Mouse (Mus musculus) skeletal muscle tissue, adult 2 months (tissue): ENCODE data around the gene Aldh4a1.

Experiments
- DNase-seq: peaks from one replicate; pipeline ENCODE4 v3.0.0-alpha.2; 2012; ENCODE audit warnings: low read depth, low spot score

Gene Aldh4a1

DNA sequence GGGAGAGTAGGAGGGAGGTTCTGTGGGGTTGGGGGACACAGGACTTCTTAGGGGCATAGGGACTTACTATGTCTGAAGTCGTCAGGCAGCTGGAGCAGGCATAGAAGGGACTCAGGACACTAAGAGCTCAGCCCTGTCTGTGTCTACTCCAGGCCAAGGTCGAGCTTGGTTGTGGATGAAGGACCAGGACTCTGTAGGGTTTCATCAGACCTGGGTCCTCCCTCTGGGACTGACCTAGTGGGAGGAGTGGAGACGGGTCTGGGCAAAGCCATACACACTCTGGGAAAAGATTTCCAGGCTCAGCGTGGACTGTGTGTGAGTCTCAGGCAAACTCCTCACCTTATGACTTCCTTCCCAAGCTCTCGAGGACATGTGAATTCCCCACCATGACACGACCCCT lies 2.9 kb upstream of the Aldh4a1 start:
- DNase-seq: no peak

DNA sequence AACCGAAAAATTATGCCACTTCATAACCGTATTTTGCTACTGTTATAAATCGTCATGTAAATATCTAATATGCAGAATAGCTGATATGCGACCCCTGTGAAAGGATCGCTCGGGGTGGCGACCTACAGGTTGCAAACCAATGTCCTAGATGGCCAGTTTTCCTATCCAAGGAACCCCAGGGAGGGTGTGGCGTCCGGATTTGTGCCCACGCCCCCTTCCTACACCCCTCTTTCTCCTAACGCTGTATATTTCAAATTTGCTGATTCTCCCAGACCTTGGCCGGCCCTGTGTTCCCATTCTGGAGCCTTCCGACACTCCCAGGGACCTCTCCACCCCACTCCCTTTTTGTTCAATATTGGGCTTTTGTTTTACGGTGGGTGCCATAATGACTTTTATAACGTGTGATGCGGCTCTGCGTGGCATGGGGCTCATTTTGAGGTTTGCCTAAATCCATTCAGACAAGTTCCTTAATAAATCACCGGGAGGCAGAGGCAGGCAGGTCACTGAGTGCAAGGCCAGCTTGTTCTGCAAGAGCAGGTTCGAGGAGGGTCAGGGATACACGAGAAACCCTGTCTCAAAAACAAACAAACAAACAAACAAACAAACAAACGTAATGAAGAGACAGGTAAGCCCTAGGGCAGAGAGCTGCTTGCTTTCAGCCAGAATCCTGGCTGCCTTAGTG lies 909 bp downstream of the Aldh4a1 start:
- DNase-seq: no peak

GRCm38 (mm10) chr4:139624116-139624489 lies 1.4 kb downstream of the Aldh4a1 start:
- DNase-seq: no peak

DNA sequence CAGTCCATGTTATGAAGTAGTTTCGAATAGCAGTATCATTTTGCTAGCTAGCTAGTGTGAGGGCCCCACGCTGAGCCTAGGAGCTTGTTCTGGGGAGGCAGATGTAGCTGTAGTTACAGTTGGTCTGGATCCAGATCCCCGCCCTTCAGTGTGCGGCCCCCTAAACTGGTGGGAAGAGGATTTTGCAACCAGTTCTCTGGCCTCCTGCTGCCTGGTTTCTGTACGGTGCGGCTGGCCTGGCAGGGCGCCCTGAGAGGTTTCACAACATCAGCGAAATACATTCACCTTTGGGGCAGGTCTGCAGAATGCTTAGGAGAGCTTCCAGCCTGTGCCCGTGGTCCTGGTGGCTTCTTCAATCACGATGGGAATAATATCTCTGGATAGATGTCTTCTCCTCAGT lies 2.0 kb downstream of the Aldh4a1 start:
- DNase-seq: no peak

DNA sequence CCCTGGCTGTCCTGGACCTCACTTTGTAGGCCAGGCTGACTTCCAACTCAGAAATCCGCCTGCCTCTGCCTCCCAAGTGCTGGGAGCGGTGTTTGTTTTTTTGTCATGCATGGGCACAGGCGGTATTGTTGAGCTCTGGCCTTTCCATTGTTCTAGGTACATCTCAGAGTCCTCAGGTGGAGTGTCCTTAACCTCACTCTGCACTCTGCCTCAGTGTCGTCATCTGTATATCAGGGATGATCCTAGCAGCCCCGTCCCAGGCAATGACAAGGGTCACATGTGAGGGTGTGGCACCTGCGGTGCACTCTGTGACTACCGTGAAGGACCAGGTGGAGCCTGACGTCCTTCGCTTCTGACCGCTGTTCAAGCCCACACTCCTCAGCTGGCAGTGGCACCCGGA lies 4.7 kb downstream of the Aldh4a1 start:
- DNase-seq: no peak

DNA sequence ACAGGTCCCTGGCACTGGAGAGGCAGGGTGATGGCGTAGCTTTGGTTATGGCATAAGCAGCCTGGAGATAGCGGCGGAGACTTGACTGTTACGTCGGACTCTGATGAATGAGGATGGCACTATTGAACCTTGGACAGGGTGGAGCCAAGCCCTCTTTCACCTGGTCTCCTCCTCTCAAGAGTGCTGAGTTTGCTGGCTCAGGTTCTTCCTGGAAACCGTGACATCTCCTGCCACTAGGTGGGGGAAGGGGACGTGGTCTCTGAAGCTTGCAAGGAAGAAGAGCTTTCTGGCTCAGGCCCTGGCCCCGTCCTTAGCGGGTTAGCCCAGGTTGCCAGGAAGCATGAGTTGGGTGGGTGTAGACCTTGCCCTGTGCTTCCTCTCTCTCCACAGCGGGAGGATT lies 7.5 kb downstream of the Aldh4a1 start:
- DNase-seq: no peak

- no peak for DNase-seq
These were observed 8.5 kb downstream of the Aldh4a1 start for GRCm38 (mm10) chr4:139631141-139631540.

- no peak for DNase-seq
These were observed 9.0 kb downstream of the Aldh4a1 start for GRCm38 (mm10) chr4:139631569-139632253.

DNA sequence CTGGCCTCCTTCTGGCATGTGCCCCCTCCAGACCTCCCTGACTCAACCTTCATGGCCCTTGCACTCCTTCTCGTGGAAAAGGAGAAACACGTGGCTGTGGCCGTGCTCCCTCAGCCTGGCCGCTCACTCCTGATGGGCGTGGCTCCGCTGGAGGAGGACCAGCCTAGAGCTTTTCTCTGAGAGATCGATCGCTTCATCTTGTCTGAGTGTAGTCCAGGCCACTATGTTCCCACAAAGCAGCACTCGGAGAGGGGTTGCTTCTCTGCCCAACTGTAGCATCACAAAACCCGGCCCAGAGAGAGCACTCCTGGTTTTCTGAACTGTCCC lies 9.6 kb downstream of the Aldh4a1 start:
- no peak for DNase-seq

DNA sequence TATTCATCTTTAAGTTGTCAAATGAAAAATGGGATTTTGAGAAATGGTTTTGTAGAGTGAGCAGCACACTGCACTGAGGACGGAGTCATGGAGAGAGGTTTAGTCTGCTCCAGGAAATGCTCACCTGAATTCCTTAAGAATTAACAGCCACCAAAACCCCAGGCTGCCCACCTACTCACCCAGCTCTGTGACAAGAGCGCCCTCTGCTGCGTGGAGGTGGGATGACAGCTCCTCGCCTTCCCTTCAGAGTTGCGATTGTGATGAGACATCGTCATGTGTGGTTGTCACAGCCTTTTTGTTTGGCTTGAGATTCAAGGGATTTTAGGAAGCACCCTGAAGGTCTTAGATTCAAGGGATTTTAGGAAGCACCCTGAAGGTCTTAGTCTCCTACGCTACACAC lies 13.7 kb downstream of the Aldh4a1 start:
- peak; percentile 27 for DNase-seq

GRCm38 (mm10) chr4:139637847-139638246 lies 15.2 kb downstream of the Aldh4a1 start:
- DNase-seq: no peak

DNA sequence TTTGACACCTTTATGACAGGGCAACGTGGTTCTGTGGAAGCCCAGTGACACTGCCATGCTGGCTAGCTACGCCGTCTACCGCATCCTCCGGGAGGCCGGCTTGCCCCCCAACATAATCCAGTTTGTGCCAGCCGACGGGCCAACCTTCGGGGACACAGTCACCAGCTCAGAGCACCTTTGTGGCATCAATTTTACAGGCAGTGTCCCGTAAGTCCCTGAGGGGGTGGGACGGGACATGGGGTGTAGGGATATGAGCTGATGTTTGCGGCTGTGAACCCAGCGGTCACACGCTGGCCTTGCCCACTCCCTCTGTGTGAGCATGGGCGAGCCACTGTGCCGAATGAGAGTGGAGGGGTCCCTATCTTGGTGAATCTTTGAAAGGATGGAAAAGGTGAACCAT lies 15.7 kb downstream of the Aldh4a1 start:
- no peak for DNase-seq

DNA sequence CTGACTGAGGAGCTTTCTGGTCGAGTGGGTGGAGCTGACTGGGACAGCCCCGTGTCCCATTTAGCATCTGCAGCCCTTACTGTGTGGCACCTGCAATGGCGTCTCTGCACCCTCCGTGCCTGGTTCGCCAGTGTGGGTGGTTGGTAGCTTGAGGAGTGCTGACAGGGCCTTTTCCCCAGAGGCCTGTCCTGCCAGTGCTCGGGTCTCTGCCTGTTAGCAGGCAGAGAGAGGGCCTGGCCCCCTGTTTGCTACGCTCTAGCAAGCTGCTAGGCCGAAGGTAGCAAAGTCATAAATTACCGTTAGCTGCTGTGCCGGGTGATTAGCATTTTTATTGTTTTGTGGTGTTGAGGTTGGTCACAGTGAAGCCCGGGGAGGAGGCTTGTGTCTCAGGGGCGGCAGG lies 17.1 kb downstream of the Aldh4a1 start:
- DNase-seq: no peak

DNA sequence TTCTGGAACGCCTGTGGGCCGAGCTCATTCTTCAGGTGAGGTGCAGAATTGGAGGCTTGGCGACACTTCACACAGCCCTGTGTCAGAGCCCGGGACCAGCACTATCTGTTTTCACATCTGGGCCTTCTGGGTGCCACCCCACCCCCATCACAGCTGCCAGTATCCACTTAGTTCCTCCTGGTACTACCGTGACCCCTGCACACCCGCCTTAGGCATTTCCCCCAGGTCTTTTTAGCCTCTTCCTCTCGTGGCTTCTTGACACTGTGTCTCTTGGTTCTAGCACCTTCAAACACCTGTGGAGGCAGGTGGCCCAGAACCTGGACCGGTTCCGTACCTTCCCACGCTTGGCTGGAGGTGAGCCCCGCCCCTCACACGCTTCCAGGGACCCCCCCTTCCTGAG lies 17.7 kb downstream of the Aldh4a1 start:
- DNase-seq: no peak

DNA sequence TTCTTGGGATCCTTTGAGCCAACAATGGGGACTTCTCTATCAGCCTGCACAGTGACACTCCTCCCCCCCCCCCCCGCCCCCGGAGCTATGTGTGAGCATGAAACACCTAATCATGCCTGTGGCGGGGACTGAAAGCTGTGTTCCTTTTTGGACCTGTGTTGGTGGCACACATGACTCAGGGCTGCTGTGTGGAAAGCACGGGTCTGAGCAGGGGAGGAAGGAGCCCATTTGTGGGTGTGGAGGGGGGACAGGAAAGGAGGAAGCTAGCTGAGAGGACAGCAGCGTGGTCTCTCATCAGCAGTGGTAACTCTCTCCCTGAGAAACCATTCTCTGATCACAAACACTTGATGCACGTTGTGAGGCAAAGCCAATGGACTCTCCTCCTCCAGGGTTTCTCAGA lies 18.1 kb downstream of the Aldh4a1 start:
- no peak for DNase-seq

DNA sequence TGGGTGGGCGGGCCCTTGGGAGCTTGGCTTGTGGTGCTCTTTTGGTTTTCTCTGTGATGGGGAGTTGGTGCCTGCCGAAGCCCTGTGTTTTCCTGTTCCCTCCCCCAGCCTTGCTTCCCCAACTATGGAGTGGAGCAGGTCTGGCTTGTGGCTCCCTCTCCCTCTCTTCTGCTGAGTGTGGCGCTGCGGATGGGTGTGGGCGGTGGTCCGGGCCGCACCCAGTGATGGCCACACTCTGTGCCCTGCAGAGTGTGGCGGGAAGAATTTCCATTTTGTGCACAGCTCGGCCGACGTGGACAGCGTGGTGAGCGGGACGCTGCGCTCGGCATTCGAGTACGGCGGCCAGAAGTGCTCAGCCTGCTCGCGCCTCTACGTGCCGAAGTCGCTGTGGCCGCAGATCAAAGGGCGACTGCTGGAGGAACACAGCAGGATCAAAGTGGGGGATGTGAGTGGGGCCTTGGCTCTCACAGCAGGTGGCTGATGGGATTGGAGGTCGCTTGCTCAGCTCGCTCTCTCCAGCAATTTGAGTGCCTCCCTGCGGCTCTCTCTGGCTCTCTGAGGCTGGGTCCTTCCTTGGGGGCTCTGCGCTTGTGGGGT lies 19.3 kb downstream of the Aldh4a1 start:
- no peak for DNase-seq

GRCm38 (mm10) chr4:139643972-139644371 lies 21.3 kb downstream of the Aldh4a1 start:
- peak; percentile 53 for DNase-seq

DNA sequence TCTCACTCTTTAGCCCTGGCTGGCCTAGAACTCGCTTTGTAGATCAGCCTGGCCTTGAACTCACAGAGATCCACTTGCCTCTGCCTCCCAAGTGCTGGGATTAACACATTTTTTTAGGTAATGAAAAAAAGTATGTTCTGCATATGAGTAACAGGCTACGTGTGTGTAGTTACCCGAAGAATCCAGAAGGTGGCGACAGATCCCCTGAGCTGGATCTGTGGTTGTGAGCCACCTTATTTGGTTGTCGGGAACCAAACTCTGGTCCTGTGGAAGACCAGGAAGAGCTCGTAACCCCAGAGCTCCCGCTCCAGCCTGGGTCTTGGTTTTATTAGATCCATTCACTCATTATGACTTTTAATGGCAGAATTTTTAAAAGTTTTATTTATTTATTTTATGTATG lies 24.2 kb downstream of the Aldh4a1 start:
- no peak for DNase-seq

GRCm38 (mm10) chr4:139650086-139650743 lies 27.5 kb downstream of the Aldh4a1 start:
- no peak for DNase-seq

DNA sequence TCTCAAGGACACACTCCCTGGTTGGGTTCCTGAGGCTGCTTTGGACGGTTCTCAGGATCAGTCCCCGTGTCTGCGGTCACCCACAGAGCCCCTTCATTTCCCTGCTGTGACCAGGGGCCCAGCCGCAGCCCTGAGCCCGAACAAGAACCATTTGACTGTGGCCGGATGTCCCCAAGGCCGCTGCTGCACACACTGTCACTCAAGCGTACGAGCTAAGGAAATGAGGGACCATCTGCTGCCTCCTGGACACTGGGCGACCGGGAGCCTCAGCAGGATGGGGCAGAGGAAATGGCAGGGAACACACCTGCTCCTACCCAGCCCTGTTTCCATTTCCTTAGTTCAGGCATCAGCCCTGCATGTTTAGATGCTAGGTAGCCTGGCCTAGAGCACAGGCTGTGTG lies 28.2 kb downstream of the Aldh4a1 start:
- no peak for DNase-seq

DNA sequence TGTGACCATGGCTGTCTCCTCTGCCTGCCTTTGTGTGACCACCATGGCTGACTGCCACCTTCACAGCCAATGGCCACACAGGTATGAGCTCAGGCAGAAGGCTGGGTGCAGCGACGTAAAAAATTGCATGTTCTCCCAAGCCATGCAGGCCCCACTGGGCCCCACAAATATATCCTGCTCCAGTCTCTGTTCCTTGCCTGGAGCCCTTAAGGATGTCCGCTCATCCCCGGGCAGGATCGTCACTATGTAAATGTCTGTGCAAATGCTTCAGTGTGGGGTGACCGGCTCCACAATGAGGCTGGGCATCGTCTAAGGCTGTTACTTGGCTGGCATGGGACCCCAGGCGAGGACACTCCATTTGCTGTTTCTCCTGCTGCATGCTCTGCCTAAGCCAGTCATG lies 30.6 kb downstream of the Aldh4a1 start, which contains the start of gene Tas1r2:
Tas1r2 (plus strand) TSS at position 301 of the 400 bp plus-strand sequence.
- DNase-seq: no peak

DNA sequence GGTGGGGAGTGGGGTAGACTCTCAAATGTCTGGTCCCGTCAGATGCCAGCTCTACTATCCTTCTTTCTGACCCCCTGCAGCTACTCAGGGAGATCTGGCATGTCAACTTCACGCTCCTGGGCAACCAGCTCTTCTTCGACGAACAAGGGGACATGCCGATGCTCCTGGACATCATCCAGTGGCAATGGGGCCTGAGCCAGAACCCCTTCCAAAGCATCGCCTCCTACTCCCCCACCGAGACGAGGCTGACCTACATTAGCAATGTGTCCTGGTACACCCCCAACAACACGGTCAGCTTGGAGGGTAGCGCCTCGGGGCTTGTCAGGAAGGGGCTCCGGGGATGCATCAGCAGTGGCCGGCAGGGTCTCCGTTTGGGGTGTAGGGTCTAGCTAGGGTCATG lies 39.2 kb downstream of the Aldh4a1 start:
- no peak for DNase-seq

- no peak for DNase-seq
These were observed 45.0 kb downstream of the Aldh4a1 start for GRCm38 (mm10) chr4:139667632-139668031.
